Mouse (Mus musculus) thymus, postnatal 0 days (tissue): ENCODE measurements around the gene Isyna1. TPM values are rescaled to one million over a fixed set of nuclear protein-coding genes. Genes with fewer than 3 reads are reported as not detected.

Experiments used
- DNase-seq: peaks from one replicate; pipeline ENCODE4 v3.0.0-alpha.2; 2015; ENCODE audit warnings: low spot score
- polyA plus RNA-seq: library from polyadenylated mRNA; unstranded; fragments of >200 nt; fragmentation: Nextera tagmentation; extraction: Ambion mirVana; gene quantifications from 2 replicates; pipeline ENCODE4 v1.2.1, GENCODE M21; 2015

The Isyna1 gene
- polyA plus RNA-seq, 1 experiment from 2014 or later = 78.9 TPM

GRCm38 (mm10) chr8:70602139-70602811 is 8.1 kb downstream of the Isyna1 start:
- DNase-seq = no peak

- no peak for DNase-seq
These were observed 10.4 kb downstream of the Isyna1 start for GRCm38 (mm10) chr8:70604558-70604957.

- no peak for DNase-seq
These were observed 12.0 kb downstream of the Isyna1 start for GRCm38 (mm10) chr8:70605871-70606779.

GRCm38 (mm10) chr8:70606780-70607602 is 12.8 kb downstream of the Isyna1 start:
- no peak for DNase-seq

GRCm38 (mm10) chr8:70607603-70607897 is 13.4 kb downstream of the Isyna1 start:
- no peak for DNase-seq

GRCm38 (mm10) chr8:70607898-70608748 is 13.9 kb downstream of the Isyna1 start:
- DNase-seq = peak; percentile 78

- DNase-seq = no peak
These were observed 14.7 kb downstream of the Isyna1 start, which contains the start of gene Ssbp4 for GRCm38 (mm10) chr8:70608749-70609367. TSS of gene Ssbp4 (minus strand) at chr8:70608872.

GRCm38 (mm10) chr8:70609368-70609848 is 15.2 kb downstream of the Isyna1 start:
- peak; percentile 90 for DNase-seq

GRCm38 (mm10) chr8:70609849-70610795 is 15.9 kb downstream of the Isyna1 start:
- DNase-seq = peak; percentile 81

- DNase-seq = peak; percentile 77
These were observed 16.9 kb downstream of the Isyna1 start for GRCm38 (mm10) chr8:70610796-70611771.

- peak; percentile 91 for DNase-seq
These were observed 17.7 kb downstream of the Isyna1 start for GRCm38 (mm10) chr8:70611849-70612248.

- no peak for DNase-seq
These were observed 19.6 kb downstream of the Isyna1 start for GRCm38 (mm10) chr8:70613763-70614162.

GRCm38 (mm10) chr8:70614469-70614868 is 20.3 kb downstream of the Isyna1 start:
- no peak for DNase-seq

- DNase-seq = no peak
These were observed 21.1 kb downstream of the Isyna1 start for GRCm38 (mm10) chr8:70615281-70615680.

GRCm38 (mm10) chr8:70615894-70616293 is 21.7 kb downstream of the Isyna1 start, which contains the start of gene Lrrc25:
TSS of gene Lrrc25 (plus strand) at chr8:70616155.
- DNase-seq = no peak

- DNase-seq = no peak
These were observed 22.5 kb downstream of the Isyna1 start for GRCm38 (mm10) chr8:70616645-70617044.

GRCm38 (mm10) chr8:70617985-70618384 is 23.8 kb downstream of the Isyna1 start:
- no peak for DNase-seq

- DNase-seq = peak; percentile 55
These were observed 24.7 kb downstream of the Isyna1 start for GRCm38 (mm10) chr8:70618888-70619334.
